Comparison of ENCODE assay signal across 21 mouse cellular contexts in genomic region chr10:4158533-4158932, GRCm38 (mm10).
DNase-seq lines count a peak whose midpoint lies in the region; ATAC-seq and TF ChIP-seq lines count a peak whose summit lies in the region.
"Had no signal": no experiment of that assay in that cellular context is flagged by ENCODE, and none has a peak within 500 bp of the region (broad histone marks: within the 10 kb centered on the region; RNA-seq: fewer than 3 reads in every experiment).

No protein-coding gene starts in this region.

- H3K36me3 ChIP-seq in liver, embryonic 16.5 days (ENCODE audit: control insufficient read depth, insufficient read depth), result peaks cover 2% of the 10 kb centered on the region; the same call in 1 of the 2 replicates
- H3K36me3 ChIP-seq in kidney, postnatal 0 days (ENCODE audit: insufficient read depth, low read length), result no peaks in the 10 kb centered on the region
- no peaks in the 10 kb centered on the region for H3K36me3 ChIP-seq in stomach, embryonic 16.5 days (ENCODE audit: control insufficient read depth, insufficient read depth, low read length)
- no peaks in the 10 kb centered on the region for H3K36me3 ChIP-seq in heart, embryonic 11.5 days (ENCODE audit: control insufficient read depth, insufficient read depth, low read length)
- H3K36me3 ChIP-seq: embryonic facial prominence, embryonic 15.5 days; hindbrain, embryonic 15.5 days; midbrain, embryonic 12.5 days; neural tube, embryonic 13.5 days had no signal

- WGBS in liver, embryonic 16.5 days (ENCODE audit: insufficient replicate concordance), result 78% methylated on average over 5 of the region's 5 CpGs
- 34% methylated on average over 5 of the region's 5 CpGs for WGBS in kidney, postnatal 0 days
- 37% methylated on average over 5 of the region's 5 CpGs for WGBS in stomach, embryonic 16.5 days
- WGBS in heart, embryonic 11.5 days (ENCODE audit: insufficient replicate concordance), result 76% methylated on average over 5 of the region's 5 CpGs

- ATAC-seq in liver, embryonic 16.5 days (ENCODE audit: low read depth), result 0 out of 2 replicates have a peak, but pooled peaks have one; percentile 50
- ATAC-seq in kidney, postnatal 0 days (replicated peaks; ENCODE audit: low FRiP score, low read depth), result no peak
- no peak for ATAC-seq in stomach, embryonic 16.5 days (ENCODE audit: insufficient read depth, low FRiP score)
- no peak for ATAC-seq in heart, embryonic 11.5 days (replicated peaks; ENCODE audit: insufficient number of reproducible peaks, low FRiP score, low TSS enrichment)
- ATAC-seq: forebrain, embryonic 16.5 days had no signal

- no peak for DNase-seq in liver
- peak; percentile 10 for DNase-seq in urinary bladder, postnatal 14 days (ENCODE audit: low spot score)
- no peak for DNase-seq in urinary bladder, adult 2 months (ENCODE audit: low spot score)
- no peak for DNase-seq in kidney, postnatal 0 days (ENCODE audit: low spot score)
- no peak for DNase-seq in gastrocnemius, adult 18-20 months (ENCODE audit: low spot score)
- DNase-seq: adrenal gland, postnatal 36 days; cerebellum, adult 18-20 months; cerebellum, postnatal 36 days; heart, postnatal 14 days; lung, adult 18-20 months; thymus, postnatal 14 days had no signal

- H3K27me3 ChIP-seq in liver, embryonic 16.5 days (ENCODE audit: control insufficient read depth, insufficient read depth, low read depth, low read length), result no peaks in the 10 kb centered on the region
- no peaks in the 10 kb centered on the region for H3K27me3 ChIP-seq in kidney, postnatal 0 days (ENCODE audit: insufficient read depth, low read length)
- H3K27me3 ChIP-seq in stomach, embryonic 16.5 days (ENCODE audit: control insufficient read depth, insufficient read depth, low read length), result no peaks in the 10 kb centered on the region
- H3K27me3 ChIP-seq in heart, embryonic 11.5 days (ENCODE audit: control insufficient read depth, insufficient read depth, low read length), result no peaks in the 10 kb centered on the region
- H3K27me3 ChIP-seq: CH12.LX; embryonic facial prominence, embryonic 15.5 days; heart, embryonic 12.5 days; hindbrain, embryonic 15.5 days; midbrain, embryonic 12.5 days; neural tube, embryonic 13.5 days had no signal

- no peak overlapping the region for H3K27ac ChIP-seq in liver, embryonic 16.5 days (ENCODE audit: low read length)
- H3K27ac ChIP-seq in kidney, postnatal 0 days, result peak overlapping the region; percentile 20; the same call in 1 of the 2 replicates
- H3K27ac ChIP-seq in stomach, embryonic 16.5 days (ENCODE audit: low read length), result peak overlapping the region; percentile 81
- no peak overlapping the region for H3K27ac ChIP-seq in heart, embryonic 11.5 days (ENCODE audit: low read depth, low read length)
- H3K27ac ChIP-seq: embryonic facial prominence, embryonic 15.5 days; hindbrain, embryonic 15.5 days; midbrain, embryonic 12.5 days; neural tube, embryonic 13.5 days had no signal

- H3K4me1 ChIP-seq in liver, embryonic 16.5 days (ENCODE audit: control insufficient read depth, low read depth, low read length), result no peaks in the 10 kb centered on the region; the same call in 1 of the 2 replicates
- H3K4me1 ChIP-seq in kidney, postnatal 0 days (replicated peaks; ENCODE audit: insufficient read depth, low read length), result 0 out of 2 replicates have a peak, but pooled peaks cover 5% of the 10 kb centered on the region
- peaks cover 14% of the 10 kb centered on the region for H3K4me1 ChIP-seq in stomach, embryonic 16.5 days (ENCODE audit: control insufficient read depth, insufficient read depth, low read length)
- H3K4me1 ChIP-seq in heart, embryonic 11.5 days (ENCODE audit: control insufficient read depth, insufficient read depth, low read length), result peaks cover 18% of the 10 kb centered on the region
- H3K4me1 ChIP-seq: midbrain, embryonic 12.5 days had no signal

- H3K9me3 ChIP-seq in liver, embryonic 16.5 days (replicated peaks; ENCODE audit: control insufficient read depth, low read length), result no peaks in the 10 kb centered on the region
- no peaks in the 10 kb centered on the region for H3K9me3 ChIP-seq in kidney, postnatal 0 days (replicated peaks; ENCODE audit: low read length)
- H3K9me3 ChIP-seq in stomach, embryonic 16.5 days (replicated peaks; ENCODE audit: control insufficient read depth, low read length), result no peaks in the 10 kb centered on the region
- no peaks in the 10 kb centered on the region for H3K9me3 ChIP-seq in heart, embryonic 11.5 days (replicated peaks; ENCODE audit: control insufficient read depth, low read length)
- H3K9me3 ChIP-seq: embryonic facial prominence, embryonic 15.5 days; heart, embryonic 12.5 days; hindbrain, embryonic 15.5 days; midbrain, embryonic 12.5 days; neural tube, embryonic 13.5 days had no signal

- no peak overlapping the region for H3K4me2 ChIP-seq in liver, embryonic 16.5 days (ENCODE audit: low read depth, low read length)
- H3K4me2 ChIP-seq in kidney, postnatal 0 days (ENCODE audit: low read length), result no peak overlapping the region
- no peak overlapping the region for H3K4me2 ChIP-seq in stomach, embryonic 16.5 days (ENCODE audit: low read depth, low read length)
- H3K4me2 ChIP-seq in heart, embryonic 11.5 days, result no peak overlapping the region
- H3K4me2 ChIP-seq: embryonic facial prominence, embryonic 15.5 days; heart, embryonic 12.5 days; hindbrain, embryonic 15.5 days; midbrain, embryonic 12.5 days; neural tube, embryonic 13.5 days had no signal

- TF ChIP-seq CTCF in kidney, postnatal 0 days (IDR thresholded peaks at IDR 0.05; ENCODE audit: low read depth), result no peak

- H3K9ac ChIP-seq in liver, embryonic 16.5 days (ENCODE audit: low read depth, low read length), result no peak overlapping the region
- H3K9ac ChIP-seq in kidney, postnatal 0 days (ENCODE audit: low read depth, low read length), result no peak overlapping the region
- H3K9ac ChIP-seq in stomach, embryonic 16.5 days (ENCODE audit: low read length), result no peak overlapping the region
- H3K9ac ChIP-seq in heart, embryonic 11.5 days (ENCODE audit: low read depth, low read length), result no peak overlapping the region
- H3K9ac ChIP-seq: embryonic facial prominence, embryonic 15.5 days; heart, embryonic 12.5 days; hindbrain, embryonic 15.5 days; midbrain, embryonic 12.5 days; neural tube, embryonic 13.5 days had no signal

- H3K4me3 ChIP-seq in liver, embryonic 16.5 days (ENCODE audit: low read depth, low read length), result no peak overlapping the region
- H3K4me3 ChIP-seq in kidney, postnatal 0 days (replicated peaks; ENCODE audit: low read depth, low read length), result no peak overlapping the region
- H3K4me3 ChIP-seq in stomach, embryonic 16.5 days (replicated peaks; ENCODE audit: low read length), result no peak overlapping the region
- H3K4me3 ChIP-seq in heart, embryonic 11.5 days (ENCODE audit: low read depth, low read length), result no peak overlapping the region
- H3K4me3 ChIP-seq: embryonic facial prominence, embryonic 15.5 days; heart, embryonic 12.5 days; hindbrain, embryonic 15.5 days; midbrain, embryonic 12.5 days; neural tube, embryonic 13.5 days had no signal

Comparison
In these comparisons a context has a peak if more than half of its experiments do, and no peak if none do; other contexts are left out.
1. H3K27ac ChIP-seq: peak in kidney, postnatal 0 days (single experiment) and stomach, embryonic 16.5 days (single experiment); none in liver, embryonic 16.5 days (single experiment) and heart, embryonic 11.5 days (single experiment).